Mouse (Mus musculus) forebrain, embryonic 14.5 days (tissue): ENCODE results near the gene Aes. TPM values are rescaled to one million over a fixed set of nuclear protein-coding genes. Genes with fewer than 3 reads are reported as not detected.

Source experiments
- ATAC-seq: fragments of 200-750 bp; cut with Nextera tagmentation; 2 replicates; pipeline ENCODE4 v1.8.0; 2017; ENCODE audit warnings: mild to moderate bottlenecking, moderate library complexity
- DNase-seq: peaks from one replicate; pipeline ENCODE4 v3.0.0-alpha.2; 2015; ENCODE audit warnings: low spot score
- H3K27ac ChIP-seq: fragments of 300-500 bp; sonication (generic); 2 replicates; pipeline ENCODE4 v1.5.1; 2014; ENCODE audit warnings: low read depth, mild to moderate bottlenecking, control low read depth, low read length, moderate library complexity
- H3K27me3 ChIP-seq: fragments of 300-500 bp; sonication (generic); replicated peaks from 2 replicates; pipeline ENCODE4 v1.6.1; 2014; ENCODE audit warnings: low read length, control low read depth, mixed read lengths; ENCODE audit not compliant: control insufficient read depth, insufficient read depth
- H3K36me3 ChIP-seq: fragments of 300-500 bp; sonication (generic); 2 replicates; pipeline ENCODE4 v1.6.1; 2014; ENCODE audit warnings: low read length, control low read depth; ENCODE audit not compliant: control insufficient read depth, insufficient read depth
- H3K4me1 ChIP-seq: fragments of 300-500 bp; sonication (generic); 2 replicates; pipeline ENCODE4 v1.6.1; 2014; ENCODE audit warnings: antibody characterized with exemption, low read length, control low read depth; ENCODE audit not compliant: control insufficient read depth, insufficient read depth
- H3K4me2 ChIP-seq: fragments of 300-500 bp; sonication (generic); 2 replicates; pipeline ENCODE4 v1.6.1; 2014; ENCODE audit warnings: mild to moderate bottlenecking, control low read depth, low read length
- H3K4me3 ChIP-seq: fragments of 300-500 bp; sonication (generic); 2 replicates; pipeline ENCODE4 v1.5.1; 2014; ENCODE audit warnings: low read depth, low read length, control low read depth
- H3K9ac ChIP-seq: fragments of 300-500 bp; sonication (generic); 2 replicates; pipeline ENCODE4 v1.6.1; 2014; ENCODE audit warnings: mild to moderate bottlenecking, low read length, control low read depth, moderate library complexity
- H3K9me3 ChIP-seq: fragments of 300-500 bp; sonication (generic); replicated peaks from 2 replicates; pipeline ENCODE4 v1.6.1; 2016; ENCODE audit warnings: low read length, control low read depth, mixed read lengths; ENCODE audit not compliant: control insufficient read depth
- WGBS: fragments of 180-500 bp; shearing (Covaris S2); extraction: QIAGEN DNeasy Blood & Tissue Kit; methylation state at CpG from one replicate; pipeline ENCODE4 v1.1.7; 2014; 5-methylcytosine and 5-hydroxymethylcytosine counted together
- polyA plus RNA-seq: library from polyadenylated mRNA; unstranded; fragments of >200 nt; fragmentation: Nextera tagmentation; extraction: Ambion mirVana; gene quantifications from 2 replicates; pipeline ENCODE4 v1.2.1, GENCODE M21; 2014

Aes gene
- polyA plus RNA-seq, 1 experiment from 2014 or later = 415 TPM

DNA sequence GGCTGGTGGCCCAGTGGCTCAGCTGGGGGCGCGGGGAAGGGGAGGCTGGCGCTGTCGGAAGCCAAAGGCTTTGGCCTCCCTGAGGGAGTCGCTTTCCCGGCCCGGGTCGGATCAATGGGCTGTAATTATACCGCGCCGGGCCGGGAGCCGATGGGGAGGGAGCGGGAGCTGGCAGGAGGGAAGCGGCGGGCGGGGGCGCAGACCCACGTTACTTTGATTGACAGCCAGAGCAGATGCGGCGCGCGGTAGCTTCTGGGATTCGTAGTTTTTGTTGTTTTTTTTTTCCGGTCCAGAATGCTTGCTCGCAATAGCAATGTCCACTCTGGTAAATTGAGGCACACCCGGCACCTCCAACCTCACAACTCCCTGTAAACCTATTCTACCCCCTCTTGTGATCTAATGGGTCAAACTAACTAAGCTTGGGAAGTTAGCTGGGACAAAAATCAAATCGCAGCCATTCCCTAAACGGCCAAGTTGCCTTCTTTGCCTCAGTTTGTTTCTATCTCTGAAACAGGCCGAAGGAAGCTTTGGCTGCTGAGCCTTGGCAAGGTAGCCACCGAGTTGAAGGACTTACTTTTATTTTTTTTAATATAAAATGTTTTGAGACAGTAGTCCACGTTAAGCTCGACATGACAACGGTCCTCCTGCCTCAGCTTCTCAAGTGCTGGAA, 11.7 kb downstream of the Aes start:
- Histone ChIP-seq H3K4me2 (peak overlapping the region; percentile 85), H3K4me1 (peaks cover 39% of the 10 kb centered on the region), H3K9me3 (no peaks in the 10 kb centered on the region), H3K36me3 (peaks cover 10% of the 10 kb centered on the region), H3K4me3 (peak overlapping the region; percentile 34), H3K27ac (peak overlapping the region; percentile 85), H3K27me3 (peaks cover 24% of the 10 kb centered on the region), H3K9ac (peak overlapping the region; percentile 17; the same call in 1 of the 2 replicates)
- ATAC-seq (peak; percentile 73), DNase-seq (peak; percentile 98)
- under 1% methylated on average over 34 of the region's 34 CpGs for WGBS

DNA sequence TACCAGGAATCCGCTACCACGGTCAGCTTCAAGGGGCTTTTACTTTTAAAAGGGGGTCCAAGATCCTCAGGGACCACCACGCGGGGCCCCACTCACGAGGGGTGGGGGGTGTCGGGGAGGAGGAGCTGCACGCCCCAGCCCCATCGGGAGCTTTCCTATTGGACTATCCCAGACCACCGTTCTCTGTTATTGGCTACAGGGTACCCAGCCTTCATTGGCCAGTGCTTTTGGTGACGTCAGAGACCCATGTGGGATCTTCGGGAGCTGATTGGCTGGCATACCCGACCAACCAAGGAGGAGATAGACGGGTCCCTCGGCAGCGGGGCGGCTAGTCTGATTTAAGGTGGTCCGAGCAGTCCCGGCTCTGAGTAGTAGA, 12.2 kb downstream of the Aes start:
- H3K27me3 ChIP-seq = peaks cover 25% of the 10 kb centered on the region
- 1% methylated on average over 18 of the region's 18 CpGs for WGBS
- peak overlapping the region; percentile 85 for H3K27ac ChIP-seq
- peaks cover 6% of the 10 kb centered on the region; the same call in 1 of the 2 replicates for H3K36me3 ChIP-seq
- H3K4me1 ChIP-seq = peaks cover 39% of the 10 kb centered on the region
- peak; percentile 100 for DNase-seq
- H3K4me2 ChIP-seq = peak overlapping the region; percentile 85
- H3K9ac ChIP-seq = no peak overlapping the region
- ATAC-seq = peak; percentile 94
- peak overlapping the region; percentile 34 for H3K4me3 ChIP-seq
- H3K9me3 ChIP-seq = no peaks in the 10 kb centered on the region

DNA sequence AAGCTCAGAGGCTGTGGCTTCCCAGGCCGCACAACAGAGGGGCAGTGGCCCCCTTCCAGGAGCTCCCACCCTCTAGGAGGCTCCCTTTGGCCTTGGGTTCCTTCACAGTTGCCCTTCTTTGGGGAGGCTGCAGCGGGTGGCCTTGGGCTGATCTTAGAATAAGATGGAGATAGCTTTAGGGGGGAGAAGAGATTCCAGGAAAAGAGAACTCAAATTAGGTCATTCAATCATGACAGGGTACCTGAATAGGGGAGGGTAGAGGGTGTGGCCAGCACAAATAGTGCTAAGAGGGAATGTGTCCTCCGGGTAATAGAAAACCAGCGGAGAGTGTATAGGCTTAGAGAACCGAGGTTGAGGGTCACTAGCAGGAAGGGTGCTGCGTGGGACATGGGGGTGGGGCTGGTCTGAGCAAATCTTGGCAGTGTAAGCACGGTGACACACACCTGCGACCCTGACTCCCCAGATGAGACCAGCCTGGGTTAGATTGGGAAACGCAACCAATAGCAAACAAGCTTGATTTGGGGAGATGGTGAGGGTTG, 12.9 kb downstream of the Aes start:
- H3K27me3 ChIP-seq = peaks cover 26% of the 10 kb centered on the region
- no peak overlapping the region for H3K27ac ChIP-seq
- ATAC-seq (no peak; the same call in 1 of the 2 replicates), DNase-seq (no peak)
- H3K9me3 ChIP-seq = no peaks in the 10 kb centered on the region
- no peak overlapping the region for H3K9ac ChIP-seq
- peak overlapping the region; percentile 85 for H3K4me2 ChIP-seq
- WGBS = 2% methylated on average over 9 of the region's 9 CpGs
- 0 out of 2 replicates have a peak overlapping the region, but pooled peaks have one; percentile 8 for H3K4me3 ChIP-seq
- H3K4me1 ChIP-seq = peaks cover 39% of the 10 kb centered on the region
- H3K36me3 ChIP-seq = peaks cover under 1% of the 10 kb centered on the region; the same call in 1 of the 2 replicates

- no peak for ATAC-seq
- DNase-seq = no peak
- WGBS = 7% methylated on average over 9 of the region's 9 CpGs
- H3K4me3 ChIP-seq = no peak overlapping the region
- no peak overlapping the region for H3K27ac ChIP-seq
- no peak overlapping the region for H3K4me2 ChIP-seq
- H3K4me1 ChIP-seq = peaks cover 39% of the 10 kb centered on the region
- H3K9ac ChIP-seq = no peak overlapping the region
- peaks cover 26% of the 10 kb centered on the region for H3K27me3 ChIP-seq
- H3K9me3 ChIP-seq = no peaks in the 10 kb centered on the region
- no peaks in the 10 kb centered on the region for H3K36me3 ChIP-seq
These were observed 13.7 kb downstream of the Aes start for GRCm38 (mm10) chr10:81572975-81573374.

- Histone ChIP-seq H3K4me2 (peak within 1 kb of the TSS; percentile 70), H3K9me3 (no peaks in the 10 kb centered on the region), H3K4me1 (peaks cover 28% of the 10 kb centered on the region), H3K27me3 (peaks cover 25% of the 10 kb centered on the region), H3K27ac (no peak within 1 kb of the TSS), H3K4me3 (peak within 1 kb of the TSS; percentile 50), H3K9ac (peak within 1 kb of the TSS; percentile 68), H3K36me3 (no peaks in the 10 kb centered on the region)
- no peak for ATAC-seq
- WGBS = 14% methylated on average over 10 of the region's 10 CpGs
- DNase-seq = no peak
These were observed 15.1 kb downstream of the Aes start, which contains the start of gene Tle2 for GRCm38 (mm10) chr10:81574081-81575056. Gene Tle2, plus strand, starts transcription at chr10:81574561.

GRCm38 (mm10) chr10:81575208-81575631, 15.9 kb downstream of the Aes start:
- Histone ChIP-seq H3K9ac (peak overlapping the region; percentile 68), H3K27ac (no peak overlapping the region), H3K4me2 (peak overlapping the region; percentile 70), H3K4me3 (peak overlapping the region; percentile 50), H3K36me3 (no peaks in the 10 kb centered on the region), H3K4me1 (peaks cover 26% of the 10 kb centered on the region), H3K27me3 (peaks cover 24% of the 10 kb centered on the region), H3K9me3 (no peaks in the 10 kb centered on the region)
- ATAC-seq (no peak), DNase-seq (no peak)
- under 1% methylated on average over 29 of the region's 30 CpGs for WGBS

GRCm38 (mm10) chr10:81575695-81576094, 16.4 kb downstream of the Aes start:
- H3K4me3 ChIP-seq = peak overlapping the region; percentile 50
- H3K4me1 ChIP-seq = peaks cover 22% of the 10 kb centered on the region
- peak overlapping the region; percentile 68 for H3K9ac ChIP-seq
- ATAC-seq (no peak), DNase-seq (no peak)
- WGBS = 2% methylated on average over 6 of the region's 6 CpGs
- H3K9me3 ChIP-seq = no peaks in the 10 kb centered on the region
- peak overlapping the region; percentile 70 for H3K4me2 ChIP-seq
- H3K36me3 ChIP-seq = no peaks in the 10 kb centered on the region
- H3K27ac ChIP-seq = no peak overlapping the region
- peaks cover 24% of the 10 kb centered on the region for H3K27me3 ChIP-seq

- 56% methylated on average over 4 of the region's 4 CpGs for WGBS
- Histone ChIP-seq H3K27ac (no peak overlapping the region), H3K27me3 (peaks cover 15% of the 10 kb centered on the region), H3K9ac (no peak overlapping the region), H3K4me1 (peaks cover 8% of the 10 kb centered on the region), H3K36me3 (no peaks in the 10 kb centered on the region), H3K9me3 (no peaks in the 10 kb centered on the region), H3K4me2 (no peak overlapping the region), H3K4me3 (no peak overlapping the region)
- DNase-seq = no peak
- no peak for ATAC-seq
These were observed 20.7 kb downstream of the Aes start for GRCm38 (mm10) chr10:81579967-81580366.
